Mouse (Mus musculus) spleen, adult 2 months (tissue): ENCODE measurements around the gene Tmem44.

ENCODE experiments used
- CTCF ChIP-seq: fragments of 200-500 bp; IDR thresholded peaks from 2 replicates; pipeline ENCODE4 v1.5.1; 2011; ENCODE audit warnings: mild to moderate bottlenecking, inconsistent platforms; ENCODE audit not compliant: insufficient read depth, insufficient read length, insufficient replicate concordance; ENCODE audit errors: extremely low read depth
- POLR2A ChIP-seq: fragments of 200-500 bp; IDR thresholded peaks from 2 replicates; pipeline ENCODE4 v1.6.1; 2011; ENCODE audit warnings: low read depth, low read length, inconsistent platforms

GRCm38 (mm10) chr16:30505311-30506031 is 45.2 kb downstream of the Tmem44 start:
- no peak for TF ChIP-seq POLR2A
- TF ChIP-seq CTCF: no peak
